Mouse (Mus musculus): Measurements from ENCODE around the gene Crip1. TPM values are rescaled to one million over a fixed set of nuclear protein-coding genes. Genes with fewer than 3 reads are reported as not detected.

Gene Crip1
- total RNA-seq, 1 experiment: 173 TPM

DNA sequence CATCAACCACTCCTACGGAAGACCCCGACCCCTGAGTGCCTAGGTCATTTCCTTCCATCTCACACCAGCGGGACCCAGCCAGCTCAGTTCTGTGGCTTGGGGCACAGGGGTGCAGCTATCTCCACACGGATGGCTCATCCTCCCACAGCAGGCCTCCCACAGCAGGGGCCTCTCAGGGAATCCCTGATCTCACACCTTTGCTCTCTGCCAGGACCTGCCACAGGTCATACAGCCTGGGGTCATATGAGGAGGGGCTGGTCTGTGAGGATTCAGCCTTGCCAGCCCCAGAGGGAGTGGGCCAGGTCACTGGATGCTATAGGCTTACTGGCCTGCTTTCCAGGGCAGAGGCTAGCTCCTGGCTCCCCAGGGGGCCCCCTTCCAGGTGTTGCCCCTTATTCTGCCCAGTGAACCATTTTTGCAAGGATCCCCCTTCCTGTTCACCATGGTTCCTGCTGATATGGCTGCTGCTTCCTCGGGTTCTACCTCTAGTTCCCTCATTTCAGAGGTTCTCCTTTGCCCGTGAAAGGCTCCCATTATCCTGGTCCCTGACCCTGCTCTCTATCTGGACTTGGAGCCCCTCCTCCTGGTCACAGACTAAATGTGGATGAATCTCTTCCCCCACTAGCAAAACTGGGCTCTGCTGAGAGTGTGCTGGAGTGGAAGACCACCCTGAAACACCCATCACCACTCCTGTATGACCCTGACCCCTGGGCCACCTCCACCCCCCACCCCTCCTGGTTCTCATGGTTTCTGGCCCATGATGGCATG, 46.5 kb upstream of the Crip1 start:
- Histone ChIP-seq H3K36me3 (ENCODE audit: control insufficient read depth, insufficient read depth, low read length, poor library complexity, severe bottlenecking) (no peaks in the 10 kb centered on the region; the same call in 1 of the 2 replicates), H3K9me3 (ENCODE audit: control insufficient read depth, insufficient read depth, low read depth, low read length) (no peaks in the 10 kb centered on the region), H3K27ac (ENCODE audit: insufficient read depth, low read depth, low read length, poor library complexity, severe bottlenecking) (no peak overlapping the region), H3K9ac (ENCODE audit: insufficient read depth, low read depth, low read length, poor library complexity, severe bottlenecking) (peak overlapping the region; percentile 89), H3K4me3 (ENCODE audit: insufficient read depth in 1 of 2, low read depth in 1 of 2, low read length in 2 of 2, poor library complexity in 1 of 2, severe bottlenecking in 1 of 2) (peak overlapping the region; percentile 88 to 94; a peak in 3 of 4 replicates), H3K4me1 (ENCODE audit: control insufficient read depth in 2 of 2, insufficient read depth in 2 of 2, low read length in 2 of 2, poor library complexity in 1 of 2) (peaks cover 10 to 50% of the 10 kb centered on the region in 2 experiments; a peak in 2 of 4 replicates)
- DNase-seq (ENCODE audit: low read depth, low spot score): no peak
- in situ Hi-C loops (cut with MboI; ENCODE audit: low sequenced_read_pairs in 2 of 2, unreplicated experiment in 2 of 2): no loop called here
- TF ChIP-seq ZNF384 (IDR thresholded peaks at IDR 0.05; ENCODE audit: low read depth, low read length): no peak
- no peak for TF ChIP-seq CHD2 (IDR thresholded peaks at IDR 0.05; ENCODE audit: low read depth, low read length)
- no peak for TF ChIP-seq ZC3H11A (IDR thresholded peaks at IDR 0.05; ENCODE audit: borderline replicate concordance, low read depth, low read length)
- TF ChIP-seq MAFK (IDR thresholded peaks at IDR 0.05; ENCODE audit: insufficient read depth, low read depth, low read length): no peak
- TF ChIP-seq HCFC1 (IDR thresholded peaks at IDR 0.05; ENCODE audit: borderline replicate concordance, insufficient read depth, low read length): no peak

GRCm38 (mm10) chr12:113100448-113101076, 45.6 kb upstream of the Crip1 start:
- DNase-seq (ENCODE audit: low read depth, low spot score): no peak
- peaks cover 10 to 43% of the 10 kb centered on the region in 2 experiments; a peak in 2 of 4 replicates for H3K4me1 ChIP-seq (ENCODE audit: control insufficient read depth in 2 of 2, insufficient read depth in 2 of 2, low read length in 2 of 2, poor library complexity in 1 of 2)

DNA sequence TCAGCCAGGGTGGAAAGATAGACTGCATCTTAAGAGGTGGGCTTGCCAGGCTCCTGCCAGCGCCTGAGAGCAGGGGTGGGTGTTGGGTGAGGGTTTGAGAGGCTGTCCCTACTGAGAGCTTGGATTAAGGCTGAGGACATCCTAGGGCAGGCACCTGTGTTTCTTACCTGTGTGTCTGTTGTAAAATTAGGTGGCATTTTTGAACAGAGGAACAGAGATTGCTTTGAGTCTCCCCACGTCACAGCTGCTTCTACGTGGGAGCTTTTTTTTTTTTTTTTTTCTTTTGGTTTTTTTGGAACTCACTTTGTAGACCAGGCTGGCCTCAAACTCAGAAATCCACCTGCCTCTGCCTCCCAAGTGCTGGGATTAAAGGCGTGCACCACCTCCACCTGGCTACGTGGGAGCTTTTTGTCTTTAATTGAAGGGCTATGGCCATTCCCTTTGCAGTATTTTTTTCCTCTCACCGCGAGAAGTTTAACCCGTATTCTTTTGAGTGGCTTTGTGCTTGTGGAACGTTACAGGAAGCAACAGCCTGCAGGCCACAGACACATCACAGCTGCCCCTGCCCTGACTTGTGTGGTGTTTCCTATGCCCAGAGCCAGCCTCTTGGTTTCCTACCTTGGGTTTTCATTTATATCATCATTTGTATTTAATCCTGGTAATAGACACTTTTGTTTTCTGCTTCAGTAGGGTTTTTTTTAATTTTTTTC, 44.7 kb upstream of the Crip1 start:
- in situ Hi-C loops (cut with MboI; ENCODE audit: low sequenced_read_pairs in 2 of 2, unreplicated experiment in 2 of 2): no loop called here
- no peaks in the 10 kb centered on the region for H3K9me3 ChIP-seq (ENCODE audit: control insufficient read depth, insufficient read depth, low read depth, low read length)
- H3K4me3 ChIP-seq (ENCODE audit: insufficient read depth in 1 of 2, low read depth in 1 of 2, low read length in 2 of 2, poor library complexity in 1 of 2, severe bottlenecking in 1 of 2): no peak overlapping the region
- H3K4me1 ChIP-seq (ENCODE audit: control insufficient read depth in 2 of 2, insufficient read depth in 2 of 2, low read length in 2 of 2, poor library complexity in 1 of 2): peaks cover 10 to 36% of the 10 kb centered on the region in 2 experiments; a peak in 2 of 4 replicates
- H3K27ac ChIP-seq (ENCODE audit: insufficient read depth, low read depth, low read length, poor library complexity, severe bottlenecking): no peak overlapping the region
- DNase-seq (ENCODE audit: low read depth, low spot score): no peak
- 0 out of 2 replicates have a peak overlapping the region, but pooled peaks have one; percentile 5 for H3K9ac ChIP-seq (ENCODE audit: insufficient read depth, low read depth, low read length, poor library complexity, severe bottlenecking)
- peaks cover 2% of the 10 kb centered on the region; the same call in 1 of the 2 replicates for H3K36me3 ChIP-seq (ENCODE audit: control insufficient read depth, insufficient read depth, low read length, poor library complexity, severe bottlenecking)
- TF ChIP-seq ZC3H11A (IDR thresholded peaks at IDR 0.05; ENCODE audit: borderline replicate concordance, low read depth, low read length) (no peak), MAFK (IDR thresholded peaks at IDR 0.05; ENCODE audit: insufficient read depth, low read depth, low read length) (no peak), HCFC1 (IDR thresholded peaks at IDR 0.05; ENCODE audit: borderline replicate concordance, insufficient read depth, low read length) (no peak), ZNF384 (IDR thresholded peaks at IDR 0.05; ENCODE audit: low read depth, low read length) (no peak), CHD2 (IDR thresholded peaks at IDR 0.05; ENCODE audit: low read depth, low read length) (no peak)

More at GRCm38 (mm10) chr12:113100448-113101076, 45.6 kb upstream of the Crip1 start:
- Histone ChIP-seq H3K9me3 (ENCODE audit: control insufficient read depth, insufficient read depth, low read depth, low read length) (no peaks in the 10 kb centered on the region), H3K4me3 (ENCODE audit: insufficient read depth in 1 of 2, low read depth in 1 of 2, low read length in 2 of 2, poor library complexity in 1 of 2, severe bottlenecking in 1 of 2) (no peak overlapping the region), H3K27ac (ENCODE audit: insufficient read depth, low read depth, low read length, poor library complexity, severe bottlenecking) (no peak overlapping the region), H3K9ac (ENCODE audit: insufficient read depth, low read depth, low read length, poor library complexity, severe bottlenecking) (0 out of 2 replicates have a peak overlapping the region, but pooled peaks have one; percentile 5), H3K36me3 (ENCODE audit: control insufficient read depth, insufficient read depth, low read length, poor library complexity, severe bottlenecking) (no peaks in the 10 kb centered on the region; the same call in 1 of the 2 replicates)
- in situ Hi-C loops (cut with MboI; ENCODE audit: low sequenced_read_pairs in 2 of 2, unreplicated experiment in 2 of 2): no loop called here
- no peak for TF ChIP-seq ZNF384 (IDR thresholded peaks at IDR 0.05; ENCODE audit: low read depth, low read length)
- no peak for TF ChIP-seq CHD2 (IDR thresholded peaks at IDR 0.05; ENCODE audit: low read depth, low read length)
- TF ChIP-seq HCFC1 (IDR thresholded peaks at IDR 0.05; ENCODE audit: borderline replicate concordance, insufficient read depth, low read length): no peak

GRCm38 (mm10) chr12:113102461-113102860, 43.7 kb upstream of the Crip1 start:
- no peak overlapping the region for H3K4me3 ChIP-seq (ENCODE audit: insufficient read depth in 1 of 2, low read depth in 1 of 2, low read length in 2 of 2, poor library complexity in 1 of 2, severe bottlenecking in 1 of 2)
- no peak for DNase-seq (ENCODE audit: low read depth, low spot score)
- no peaks in the 10 kb centered on the region for H3K9me3 ChIP-seq (ENCODE audit: control insufficient read depth, insufficient read depth, low read depth, low read length)
- peaks cover 8 to 31% of the 10 kb centered on the region in 2 experiments; a peak in 2 of 4 replicates for H3K4me1 ChIP-seq (ENCODE audit: control insufficient read depth in 2 of 2, insufficient read depth in 2 of 2, low read length in 2 of 2, poor library complexity in 1 of 2)
- no peak for TF ChIP-seq CHD2 (IDR thresholded peaks at IDR 0.05; ENCODE audit: low read depth, low read length)
- TF ChIP-seq ZNF384 (IDR thresholded peaks at IDR 0.05; ENCODE audit: low read depth, low read length): no peak
- no peak for TF ChIP-seq ZC3H11A (IDR thresholded peaks at IDR 0.05; ENCODE audit: borderline replicate concordance, low read depth, low read length)
- no peak for TF ChIP-seq MAFK (IDR thresholded peaks at IDR 0.05; ENCODE audit: insufficient read depth, low read depth, low read length)
- no peak for TF ChIP-seq HCFC1 (IDR thresholded peaks at IDR 0.05; ENCODE audit: borderline replicate concordance, insufficient read depth, low read length)
- in situ Hi-C loops (cut with MboI; ENCODE audit: low sequenced_read_pairs in 2 of 2, unreplicated experiment in 2 of 2): no loop called here
- H3K9ac ChIP-seq (ENCODE audit: insufficient read depth, low read depth, low read length, poor library complexity, severe bottlenecking): peak overlapping the region; percentile 16; the same call in 1 of the 2 replicates
- no peak overlapping the region for H3K27ac ChIP-seq (ENCODE audit: insufficient read depth, low read depth, low read length, poor library complexity, severe bottlenecking)
- peaks cover 2% of the 10 kb centered on the region; the same call in 1 of the 2 replicates for H3K36me3 ChIP-seq (ENCODE audit: control insufficient read depth, insufficient read depth, low read length, poor library complexity, severe bottlenecking)

Measured in ES-E14 (cell line).